Mouse (Mus musculus): ENCODE measurements around the gene Prune2. TPM values are rescaled to one million over a fixed set of nuclear protein-coding genes. Genes with fewer than 3 reads are reported as not detected.

The Prune2 gene
- polyA plus RNA-seq, 1 experiment, result 61.8 TPM

- Histone ChIP-seq H3K4me2 (ENCODE audit: low read depth) (no peak overlapping the region), H3K36me3 (ENCODE audit: control insufficient read depth, insufficient read depth) (peaks cover 67% of the 10 kb centered on the region), H3ac (ENCODE audit: control insufficient read depth, insufficient read length) (no peak overlapping the region), H3K27me3 (ENCODE audit: control insufficient read depth, insufficient read depth, insufficient read length) (no peaks in the 10 kb centered on the region), H3K4me3 (no peak overlapping the region), H3K79me2 (ENCODE audit: control insufficient read depth, insufficient read depth) (peaks cover 97% of the 10 kb centered on the region)
- TF ChIP-seq MYOG (IDR thresholded peaks at IDR 0.05; ENCODE audit: control insufficient read depth in 1 of 3, insufficient read depth in 1 of 3, insufficient read length in 2 of 3, low read depth in 2 of 3) (no peak), POLR2AphosphoS2 (IDR thresholded peaks at IDR 0.05; ENCODE audit: insufficient read length, low read depth) (peak; percentile 14)
Measured at GRCm38 (mm10) chr19:16968768-16969167, 12.8 kb downstream of the Prune2 start.

GRCm38 (mm10) chr19:16970612-16971011, 14.7 kb downstream of the Prune2 start:
- no peaks in the 10 kb centered on the region for H3K27me3 ChIP-seq (ENCODE audit: control insufficient read depth, insufficient read depth, insufficient read length)
- no peak overlapping the region for H3ac ChIP-seq (ENCODE audit: control insufficient read depth, insufficient read length)
- no peak overlapping the region for H3K4me2 ChIP-seq (ENCODE audit: low read depth)
- H3K36me3 ChIP-seq (ENCODE audit: control insufficient read depth, insufficient read depth), result peaks cover 54% of the 10 kb centered on the region
- TF ChIP-seq TCF12 (IDR thresholded peaks at IDR 0.05; ENCODE audit: insufficient read depth, poor library complexity, severe bottlenecking) (no peak), MAX (IDR thresholded peaks at IDR 0.05; ENCODE audit: low read depth) (no peak), REST (IDR thresholded peaks at IDR 0.05; ENCODE audit: insufficient read depth, insufficient read length) (no peak), TCF3 (IDR thresholded peaks at IDR 0.05; ENCODE audit: insufficient read length, low read depth) (no peak), SRF (IDR thresholded peaks at IDR 0.05; ENCODE audit: control insufficient read depth, insufficient read length, low read depth) (no peak), MYOD1 (IDR thresholded peaks at IDR 0.05; ENCODE audit: control insufficient read depth in 1 of 3, insufficient read length in 2 of 3, low read depth in 2 of 3) (no peak), MYOG (IDR thresholded peaks at IDR 0.05; ENCODE audit: control insufficient read depth in 1 of 3, insufficient read depth in 1 of 3, insufficient read length in 2 of 3, low read depth in 2 of 3) (no peak), USF1 (IDR thresholded peaks at IDR 0.05; ENCODE audit: low read depth) (no peak), POLR2A (IDR thresholded peaks at IDR 0.05; ENCODE audit: insufficient read length, low read depth) (no peak), POLR2AphosphoS2 (IDR thresholded peaks at IDR 0.05; ENCODE audit: insufficient read length, low read depth) (no peak), CEBPB (IDR thresholded peaks at IDR 0.05; ENCODE audit: insufficient read depth, poor library complexity, severe bottlenecking) (no peak), E2F4 (IDR thresholded peaks at IDR 0.05; ENCODE audit: insufficient read depth) (no peak)
- no peak overlapping the region for H3K4me3 ChIP-seq
- H3K79me2 ChIP-seq (ENCODE audit: control insufficient read depth, insufficient read depth), result peaks cover 97% of the 10 kb centered on the region

- H3K4me3 ChIP-seq, result no peak overlapping the region
- H3K36me3 ChIP-seq (ENCODE audit: control insufficient read depth, insufficient read depth), result peaks cover 15% of the 10 kb centered on the region
- H3K79me2 ChIP-seq (ENCODE audit: control insufficient read depth, insufficient read depth), result peaks cover 99% of the 10 kb centered on the region
- no peak overlapping the region for H3ac ChIP-seq (ENCODE audit: control insufficient read depth, insufficient read length)
- no peak overlapping the region for H3K4me2 ChIP-seq (ENCODE audit: low read depth)
- H3K27me3 ChIP-seq (ENCODE audit: control insufficient read depth, insufficient read depth, insufficient read length), result no peaks in the 10 kb centered on the region
- no peak for TF ChIP-seq POLR2A (IDR thresholded peaks at IDR 0.05; ENCODE audit: insufficient read length, low read depth)
- TF ChIP-seq TCF3 (IDR thresholded peaks at IDR 0.05; ENCODE audit: insufficient read length, low read depth), result no peak
- TF ChIP-seq MYOD1 (IDR thresholded peaks at IDR 0.05; ENCODE audit: control insufficient read depth in 1 of 3, insufficient read length in 2 of 3, low read depth in 2 of 3), result no peak
- no peak for TF ChIP-seq MAX (IDR thresholded peaks at IDR 0.05; ENCODE audit: low read depth)
- TF ChIP-seq REST (IDR thresholded peaks at IDR 0.05; ENCODE audit: insufficient read depth, insufficient read length), result no peak
- no peak for TF ChIP-seq SRF (IDR thresholded peaks at IDR 0.05; ENCODE audit: control insufficient read depth, insufficient read length, low read depth)
- TF ChIP-seq POLR2AphosphoS2 (IDR thresholded peaks at IDR 0.05; ENCODE audit: insufficient read length, low read depth), result no peak
- no peak for TF ChIP-seq TCF12 (IDR thresholded peaks at IDR 0.05; ENCODE audit: insufficient read depth, poor library complexity, severe bottlenecking)
- TF ChIP-seq USF1 (IDR thresholded peaks at IDR 0.05; ENCODE audit: low read depth), result no peak
- TF ChIP-seq CEBPB (IDR thresholded peaks at IDR 0.05; ENCODE audit: insufficient read depth, poor library complexity, severe bottlenecking), result no peak
- no peak for TF ChIP-seq MYOG (IDR thresholded peaks at IDR 0.05; ENCODE audit: control insufficient read depth in 1 of 3, insufficient read depth in 1 of 3, insufficient read length in 2 of 3, low read depth in 2 of 3)
- no peak for TF ChIP-seq E2F4 (IDR thresholded peaks at IDR 0.05; ENCODE audit: insufficient read depth)
Measured at GRCm38 (mm10) chr19:16978910-16979309, 23.0 kb downstream of the Prune2 start.

- Histone ChIP-seq H3K4me2 (ENCODE audit: low read depth) (no peak overlapping the region), H3K79me2 (ENCODE audit: control insufficient read depth, insufficient read depth) (peaks cover 99% of the 10 kb centered on the region), H3ac (ENCODE audit: control insufficient read depth, insufficient read length) (no peak overlapping the region), H3K36me3 (ENCODE audit: control insufficient read depth, insufficient read depth) (peaks cover 15% of the 10 kb centered on the region), H3K4me3 (no peak overlapping the region), H3K27me3 (ENCODE audit: control insufficient read depth, insufficient read depth, insufficient read length) (no peaks in the 10 kb centered on the region)
- no peak for TF ChIP-seq POLR2A (IDR thresholded peaks at IDR 0.05; ENCODE audit: insufficient read length, low read depth)
- TF ChIP-seq E2F4 (IDR thresholded peaks at IDR 0.05; ENCODE audit: insufficient read depth), result no peak
Measured at GRCm38 (mm10) chr19:16981743-16982142, 25.8 kb downstream of the Prune2 start.

- Histone ChIP-seq H3K79me2 (ENCODE audit: control insufficient read depth, insufficient read depth) (peaks cover 99% of the 10 kb centered on the region), H3K36me3 (ENCODE audit: control insufficient read depth, insufficient read depth) (peaks cover 28% of the 10 kb centered on the region), H3K4me2 (ENCODE audit: low read depth) (no peak overlapping the region), H3ac (ENCODE audit: control insufficient read depth, insufficient read length) (no peak overlapping the region), H3K27me3 (ENCODE audit: control insufficient read depth, insufficient read depth, insufficient read length) (no peaks in the 10 kb centered on the region), H3K4me3 (no peak overlapping the region)
- TF ChIP-seq USF1 (IDR thresholded peaks at IDR 0.05; ENCODE audit: low read depth) (no peak), MYOD1 (IDR thresholded peaks at IDR 0.05; ENCODE audit: control insufficient read depth in 1 of 3, insufficient read length in 2 of 3, low read depth in 2 of 3) (no peak), MAX (IDR thresholded peaks at IDR 0.05; ENCODE audit: low read depth) (no peak), REST (IDR thresholded peaks at IDR 0.05; ENCODE audit: insufficient read depth, insufficient read length) (no peak), POLR2AphosphoS2 (IDR thresholded peaks at IDR 0.05; ENCODE audit: insufficient read length, low read depth) (no peak), CEBPB (IDR thresholded peaks at IDR 0.05; ENCODE audit: insufficient read depth, poor library complexity, severe bottlenecking) (no peak), SRF (IDR thresholded peaks at IDR 0.05; ENCODE audit: control insufficient read depth, insufficient read length, low read depth) (no peak), MYOG (IDR thresholded peaks at IDR 0.05; ENCODE audit: control insufficient read depth in 1 of 3, insufficient read depth in 1 of 3, insufficient read length in 2 of 3, low read depth in 2 of 3) (no peak), POLR2A (IDR thresholded peaks at IDR 0.05; ENCODE audit: insufficient read length, low read depth) (no peak), E2F4 (IDR thresholded peaks at IDR 0.05; ENCODE audit: insufficient read depth) (no peak), TCF3 (IDR thresholded peaks at IDR 0.05; ENCODE audit: insufficient read length, low read depth) (no peak)
Measured at GRCm38 (mm10) chr19:16984897-16985296, 29.0 kb downstream of the Prune2 start.

Measured in myocyte (in vitro differentiated cells).